Mouse (Mus musculus) liver, adult 2 months (tissue): ENCODE measurements around the gene Tmprss6.

ENCODE experiments used
- CTCF ChIP-seq: fragments of 200-500 bp; IDR thresholded peaks from 2 replicates; pipeline ENCODE4 v1.5.1; 2011; ENCODE audit warnings: low read depth, low read length, control low read depth
- POLR2A ChIP-seq: fragments of 200-500 bp; IDR thresholded peaks from 2 replicates; pipeline ENCODE4 v1.6.1; 2011; ENCODE audit warnings: low read length, control low read depth; ENCODE audit not compliant: insufficient read depth; ENCODE audit errors: extremely low read depth

- TF ChIP-seq CTCF (peak; percentile 78), POLR2A (no peak)
Measured at GRCm38 (mm10) chr15:78514393-78515146, 46.1 kb upstream of the Tmprss6 start.
